Mouse (Mus musculus) heart, adult 2 months (tissue): ENCODE results near the gene Dicer1.

Source experiments
- CTCF ChIP-seq: fragments of 200-600 bp; IDR thresholded peaks from 2 replicates; pipeline ENCODE4 v1.8.1; 2022; ENCODE audit warnings: antibody characterized with exemption, mild to moderate bottlenecking, moderate library complexity
- EP300 ChIP-seq: fragments of 200-500 bp; IDR thresholded peaks from 2 replicates; pipeline ENCODE4 v1.6.1; 2011; ENCODE audit warnings: low read depth, low read length, control low read depth; ENCODE audit not compliant: insufficient read depth
- POLR2A ChIP-seq: fragments of 200-500 bp; IDR thresholded peaks from 2 replicates; pipeline ENCODE4 v1.6.1; 2011; ENCODE audit warnings: mild to moderate bottlenecking, low read depth, low read length, control low read depth; ENCODE audit not compliant: insufficient read depth

GRCm38 (mm10) chr12:104753686-104754085, 1.9 kb upstream of the Dicer1 start:
- TF ChIP-seq EP300 (no peak), POLR2A (no peak), CTCF (no peak)
